Mouse (Mus musculus): ENCODE measurements around the gene Phospho1.

DNA sequence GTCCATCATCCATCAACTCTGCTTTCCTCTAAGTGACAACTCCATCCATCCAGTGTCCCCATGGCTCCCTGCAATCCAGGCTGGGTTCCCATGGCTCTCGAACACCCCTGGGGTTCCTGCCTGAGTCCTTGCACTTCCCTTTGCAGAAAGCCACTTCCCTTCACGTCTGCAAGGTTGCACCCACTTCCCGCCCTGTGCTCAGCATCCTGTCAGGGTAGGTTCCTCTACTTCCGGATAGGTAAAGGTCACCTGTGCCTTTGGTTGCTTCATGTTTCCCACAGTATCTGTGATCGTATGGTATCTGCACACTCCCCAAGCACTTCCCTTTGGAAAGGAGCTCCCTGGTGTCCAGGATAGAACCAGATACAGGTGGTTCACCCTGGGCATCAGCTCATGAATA, 19.3 kb upstream of the Phospho1 start:
- TF ChIP-seq CTCF (IDR thresholded peaks at IDR 0.05; ENCODE audit: extremely low read depth, insufficient read length, insufficient replicate concordance, low read depth, low read length) (no peak), POLR2A (IDR thresholded peaks at IDR 0.05; ENCODE audit: low read depth, low read length) (no peak)

Measured in small intestine, adult 2 months (tissue).